13 mouse cellular contexts compared by ENCODE assay signal in genomic region chr17:30244651-30245307, GRCm38 (mm10).
A peak's percentile ranks its signal among the peaks of the same experiment; 100 is the strongest.
DNase-seq lines count a peak whose midpoint lies in the region; ATAC-seq and TF ChIP-seq lines count a peak whose summit lies in the region.
"Had no signal": no experiment of that assay in that cellular context is flagged by ENCODE, and none has a peak within 500 bp of the region (broad histone marks: within the 10 kb centered on the region; RNA-seq: fewer than 3 reads in every experiment).

No protein-coding gene starts in this region.

- WGBS in intestine, embryonic 14.5 days, result 47% methylated on average over 14 of the region's 14 CpGs
- WGBS in intestine, postnatal 0 days, result 44% methylated on average over 14 of the region's 14 CpGs
- WGBS in heart, embryonic 12.5 days, result 42% methylated on average over 14 of the region's 14 CpGs
- WGBS in hindbrain, embryonic 15.5 days, result 53% methylated on average over 14 of the region's 14 CpGs
- 54% methylated on average over 14 of the region's 14 CpGs for WGBS in midbrain, embryonic 15.5 days

- 0 out of 2 replicates have a peak overlapping the region, but pooled peaks have one; percentile 11 for H3K27ac ChIP-seq in intestine, embryonic 14.5 days (ENCODE audit: low read depth)
- no peak overlapping the region for H3K27ac ChIP-seq in intestine, postnatal 0 days (ENCODE audit: low read depth, low read length)
- H3K27ac ChIP-seq in heart, embryonic 12.5 days (ENCODE audit: poor library complexity, severe bottlenecking), result peak overlapping the region; percentile 83
- peak overlapping the region; percentile 56 for H3K27ac ChIP-seq in hindbrain, embryonic 15.5 days (replicated peaks)
- H3K27ac ChIP-seq in midbrain, embryonic 15.5 days, result peak overlapping the region; percentile 27; the same call in 1 of the 2 replicates
- H3K27ac ChIP-seq: embryonic facial prominence, embryonic 13.5 days; lung, embryonic 15.5 days had no signal

- H3K4me1 ChIP-seq in intestine, embryonic 14.5 days (replicated peaks; ENCODE audit: control insufficient read depth, insufficient read depth, low read length), result peaks cover 16% of the 10 kb centered on the region
- peaks cover 10% of the 10 kb centered on the region for H3K4me1 ChIP-seq in intestine, postnatal 0 days (replicated peaks; ENCODE audit: control insufficient read depth, insufficient read depth, low read length)
- peaks cover 64% of the 10 kb centered on the region for H3K4me1 ChIP-seq in heart, embryonic 12.5 days (replicated peaks)
- H3K4me1 ChIP-seq in hindbrain, embryonic 15.5 days (replicated peaks), result peaks cover 52% of the 10 kb centered on the region
- H3K4me1 ChIP-seq in midbrain, embryonic 15.5 days, result peaks cover 47% of the 10 kb centered on the region

- TF ChIP-seq CTCF in intestine, postnatal 0 days (IDR thresholded peaks at IDR 0.05; ENCODE audit: low read depth), result no peak

- no peaks in the 10 kb centered on the region for H3K9me3 ChIP-seq in intestine, embryonic 14.5 days (ENCODE audit: control insufficient read depth, low read length)
- no peaks in the 10 kb centered on the region for H3K9me3 ChIP-seq in intestine, postnatal 0 days (ENCODE audit: control insufficient read depth)
- H3K9me3 ChIP-seq in heart, embryonic 12.5 days (replicated peaks), result no peaks in the 10 kb centered on the region
- H3K9me3 ChIP-seq in hindbrain, embryonic 15.5 days, result no peaks in the 10 kb centered on the region
- H3K9me3 ChIP-seq in midbrain, embryonic 15.5 days, result no peaks in the 10 kb centered on the region
- H3K9me3 ChIP-seq: embryonic facial prominence, embryonic 13.5 days; lung, embryonic 15.5 days had no signal

- no peak overlapping the region for H3K4me3 ChIP-seq in intestine, embryonic 14.5 days (ENCODE audit: low read depth, low read length)
- no peak overlapping the region for H3K4me3 ChIP-seq in intestine, postnatal 0 days (ENCODE audit: low read depth, low read length)
- H3K4me3 ChIP-seq in heart, embryonic 12.5 days, result no peak overlapping the region
- H3K4me3 ChIP-seq in hindbrain, embryonic 15.5 days, result no peak overlapping the region
- no peak overlapping the region for H3K4me3 ChIP-seq in midbrain, embryonic 15.5 days
- H3K4me3 ChIP-seq: embryonic facial prominence, embryonic 13.5 days; lung, embryonic 15.5 days had no signal

- no peak overlapping the region for H3K4me2 ChIP-seq in intestine, embryonic 14.5 days (ENCODE audit: low read length)
- H3K4me2 ChIP-seq in intestine, postnatal 0 days (replicated peaks; ENCODE audit: low read depth), result no peak overlapping the region
- peak overlapping the region; percentile 30; the same call in 1 of the 2 replicates for H3K4me2 ChIP-seq in heart, embryonic 12.5 days
- H3K4me2 ChIP-seq in hindbrain, embryonic 15.5 days, result no peak overlapping the region
- no peak overlapping the region for H3K4me2 ChIP-seq in midbrain, embryonic 15.5 days
- H3K4me2 ChIP-seq: embryonic facial prominence, embryonic 13.5 days; lung, embryonic 15.5 days had no signal

- peak; percentile 40; the same call in 1 of the 2 replicates for ATAC-seq in intestine, embryonic 14.5 days (replicated peaks; ENCODE audit: low FRiP score, low TSS enrichment, low read depth)
- ATAC-seq in intestine, postnatal 0 days, result no peak
- 0 out of 2 replicates have a peak, but pooled peaks have one; percentile 36 for ATAC-seq in heart, embryonic 12.5 days (ENCODE audit: insufficient number of reproducible peaks, low FRiP score)
- ATAC-seq in hindbrain, embryonic 15.5 days (ENCODE audit: low FRiP score, low read depth), result no peak
- ATAC-seq in midbrain, embryonic 15.5 days (replicated peaks), result no peak

- DNase-seq in intestine, embryonic 14.5 days (ENCODE audit: low spot score), result no peak
- DNase-seq in Muller cell, postnatal 12 days (ENCODE audit: inconsistent ontology term), result no peak
- DNase-seq in cerebellum, adult 18-20 months, result no peak
- DNase-seq in frontal cortex, postnatal 36 days (ENCODE audit: low spot score in 2 of 2), result no peak
- DNase-seq: cerebellum, adult 9-10 months; kidney, adult 18-20 months; left cerebral cortex, postnatal 4 days had no signal

- no peak overlapping the region for H3K9ac ChIP-seq in intestine, embryonic 14.5 days (ENCODE audit: low read length)
- no peak overlapping the region for H3K9ac ChIP-seq in intestine, postnatal 0 days (ENCODE audit: low read depth, low read length)
- no peak overlapping the region for H3K9ac ChIP-seq in heart, embryonic 12.5 days
- H3K9ac ChIP-seq in hindbrain, embryonic 15.5 days, result no peak overlapping the region
- no peak overlapping the region for H3K9ac ChIP-seq in midbrain, embryonic 15.5 days
- H3K9ac ChIP-seq: embryonic facial prominence, embryonic 13.5 days; lung, embryonic 15.5 days had no signal

- no peaks in the 10 kb centered on the region for H3K27me3 ChIP-seq in intestine, embryonic 14.5 days (replicated peaks; ENCODE audit: control insufficient read depth, insufficient read depth, low read length)
- H3K27me3 ChIP-seq in intestine, postnatal 0 days (replicated peaks; ENCODE audit: control insufficient read depth, insufficient read depth, low read length), result no peaks in the 10 kb centered on the region
- no peaks in the 10 kb centered on the region for H3K27me3 ChIP-seq in heart, embryonic 12.5 days (replicated peaks)
- H3K27me3 ChIP-seq in hindbrain, embryonic 15.5 days, result no peaks in the 10 kb centered on the region
- no peaks in the 10 kb centered on the region for H3K27me3 ChIP-seq in midbrain, embryonic 15.5 days (replicated peaks)
- H3K27me3 ChIP-seq: embryonic facial prominence, embryonic 13.5 days; lung, embryonic 15.5 days had no signal

- H3K36me3 ChIP-seq in intestine, embryonic 14.5 days (ENCODE audit: control insufficient read depth, insufficient read depth, low read length), result no peaks in the 10 kb centered on the region
- H3K36me3 ChIP-seq in intestine, postnatal 0 days (ENCODE audit: control insufficient read depth, insufficient read depth), result no peaks in the 10 kb centered on the region; the same call in 1 of the 2 replicates
- H3K36me3 ChIP-seq in heart, embryonic 12.5 days, result no peaks in the 10 kb centered on the region
- no peaks in the 10 kb centered on the region for H3K36me3 ChIP-seq in hindbrain, embryonic 15.5 days
- H3K36me3 ChIP-seq in midbrain, embryonic 15.5 days (replicated peaks), result no peaks in the 10 kb centered on the region
- H3K36me3 ChIP-seq: embryonic facial prominence, embryonic 13.5 days; lung, embryonic 15.5 days had no signal

Comparison
In these comparisons a context has a peak if more than half of its experiments do, and no peak if none do; other contexts are left out.
1. ATAC-seq: peak in intestine, embryonic 14.5 days (single experiment) and heart, embryonic 12.5 days (single experiment); none in intestine, postnatal 0 days (single experiment), hindbrain, embryonic 15.5 days (single experiment) and midbrain, embryonic 15.5 days (single experiment).